Mouse (Mus musculus) liver, adult (tissue): ENCODE measurements around the gene Olfr92.

Experiments
- GATA4 ChIP-seq: IDR thresholded peaks from 2 replicates; pipeline ENCODE4 v1.6.1; 2014; ENCODE audit warnings: mild to moderate bottlenecking, low read length; ENCODE audit not compliant: insufficient replicate concordance

Olfr92 gene

DNA sequence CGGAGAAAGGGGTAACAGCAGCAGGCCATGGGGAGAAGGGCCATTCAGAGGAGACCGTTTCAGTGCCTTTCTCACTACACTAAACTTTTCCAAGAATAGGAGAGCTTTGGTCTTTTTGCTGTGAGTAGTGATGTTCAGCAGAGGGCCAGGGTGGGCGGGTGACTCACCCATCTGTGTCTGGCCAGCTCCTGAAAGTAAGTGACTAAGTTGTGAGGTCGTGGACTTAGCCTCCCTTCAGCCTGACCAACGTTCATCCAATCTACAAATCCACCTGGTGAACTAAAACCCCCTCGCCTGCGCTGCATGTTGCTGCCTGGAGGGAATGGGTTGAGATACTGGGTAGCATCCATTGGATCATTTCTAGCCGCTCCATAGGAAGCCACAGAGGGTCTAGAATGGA is 49.8 kb downstream of the Olfr92 start:
- no peak for TF ChIP-seq GATA4

- no peak for TF ChIP-seq GATA4
These were observed 52.0 kb downstream of the Olfr92 start for GRCm38 (mm10) chr17:37067861-37068260.

DNA sequence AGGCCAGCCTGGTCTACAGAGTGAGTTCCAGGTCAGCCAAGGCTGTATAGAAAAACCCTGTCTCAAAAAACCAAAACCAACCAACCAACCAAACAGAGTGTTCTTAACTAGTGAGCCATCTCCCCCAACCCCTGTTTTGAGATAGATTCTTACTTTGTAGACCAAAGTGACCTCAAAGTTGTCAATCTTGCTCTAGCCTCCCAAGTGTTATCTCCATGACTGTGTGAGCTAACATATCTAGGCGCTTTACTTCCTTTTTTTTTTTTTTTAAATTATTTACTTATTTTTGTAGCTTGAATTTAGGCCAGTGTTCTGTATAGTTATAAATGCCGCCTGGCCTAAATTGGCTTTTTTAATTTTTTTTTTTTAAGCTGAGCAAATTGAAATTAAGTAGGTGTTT is 53.9 kb downstream of the Olfr92 start:
- TF ChIP-seq GATA4, result no peak

GRCm38 (mm10) chr17:37063686-37064495 is 56.0 kb downstream of the Olfr92 start:
- no peak for TF ChIP-seq GATA4

GRCm38 (mm10) chr17:37063063-37063462 is 56.8 kb downstream of the Olfr92 start:
- no peak for TF ChIP-seq GATA4

GRCm38 (mm10) chr17:37062101-37062641 is 57.7 kb downstream of the Olfr92 start:
- TF ChIP-seq GATA4, result no peak

GRCm38 (mm10) chr17:37061435-37061834 is 58.5 kb downstream of the Olfr92 start:
- TF ChIP-seq GATA4, result no peak
